Mouse (Mus musculus): ENCODE measurements around the gene Mov10l1.

Mov10l1 gene

GRCm38 (mm10) chr15:88982534-88983079 lies at the start of gene Mov10l1:
Gene Mov10l1, plus strand, starts transcription at chr15:88982909.
- no peak for DNase-seq

- DNase-seq, result no peak
Observed at GRCm38 (mm10) chr15:88934141-88934540, 48.6 kb upstream of the Mov10l1 start.

- no peak for DNase-seq
Observed at GRCm38 (mm10) chr15:88936619-88937290, 46.0 kb upstream of the Mov10l1 start.

- no peak for DNase-seq
Observed at GRCm38 (mm10) chr15:88937291-88937650, 45.4 kb upstream of the Mov10l1 start.

- DNase-seq, result no peak
Observed at GRCm38 (mm10) chr15:88942783-88943182, 39.9 kb upstream of the Mov10l1 start.

- DNase-seq, result no peak
Observed at GRCm38 (mm10) chr15:88943896-88944551, 38.7 kb upstream of the Mov10l1 start.

GRCm38 (mm10) chr15:88946851-88947250 lies 35.9 kb upstream of the Mov10l1 start:
- DNase-seq, result no peak

GRCm38 (mm10) chr15:88951246-88951645 lies 31.5 kb upstream of the Mov10l1 start:
- DNase-seq, result no peak

- no peak for DNase-seq
Observed at GRCm38 (mm10) chr15:88954368-88955072, 28.2 kb upstream of the Mov10l1 start, which contains the start of gene Ttll8. Gene Ttll8, minus strand, starts transcription at chr15:88954418.

GRCm38 (mm10) chr15:88955342-88955741 lies 27.4 kb upstream of the Mov10l1 start:
- no peak for DNase-seq

GRCm38 (mm10) chr15:88957522-88957921 lies 25.2 kb upstream of the Mov10l1 start:
- no peak for DNase-seq

- DNase-seq, result no peak
Observed at GRCm38 (mm10) chr15:88964070-88964578, 18.6 kb upstream of the Mov10l1 start.

- no peak for DNase-seq
Observed at GRCm38 (mm10) chr15:88972300-88972699, 10.4 kb upstream of the Mov10l1 start.

GRCm38 (mm10) chr15:88978281-88979137 lies 4.2 kb upstream of the Mov10l1 start, which contains the start of gene Mlc1:
Gene Mlc1, minus strand, starts transcription at chr15:88979007.
- no peak for DNase-seq

GRCm38 (mm10) chr15:88979138-88979446 lies 3.6 kb upstream of the Mov10l1 start:
- no peak for DNase-seq

GRCm38 (mm10) chr15:88989236-88989635 lies 6.5 kb downstream of the Mov10l1 start:
- DNase-seq, result no peak

GRCm38 (mm10) chr15:88998636-88999035 lies 15.9 kb downstream of the Mov10l1 start:
- no peak for DNase-seq

- DNase-seq, result no peak
Observed at GRCm38 (mm10) chr15:88999124-88999523, 16.4 kb downstream of the Mov10l1 start.

GRCm38 (mm10) chr15:89000367-89000766 lies 17.7 kb downstream of the Mov10l1 start:
- DNase-seq, result no peak

GRCm38 (mm10) chr15:89001245-89001644 lies 18.5 kb downstream of the Mov10l1 start:
- DNase-seq, result no peak

- no peak for DNase-seq
Observed at GRCm38 (mm10) chr15:89007002-89007401, 24.3 kb downstream of the Mov10l1 start.

- DNase-seq, result no peak
Observed at GRCm38 (mm10) chr15:89007781-89008180, 25.1 kb downstream of the Mov10l1 start.

GRCm38 (mm10) chr15:89016722-89017121 lies 34.0 kb downstream of the Mov10l1 start:
- no peak for DNase-seq

All from thymus, postnatal 25 days (tissue).